Mouse (Mus musculus): Measurements from ENCODE around the gene Agmo. TPM values are rescaled to one million over a fixed set of nuclear protein-coding genes. Genes with fewer than 3 reads are reported as not detected.

Gene Agmo
- total and polyA plus RNA-seq, 3 experiments, result 0.08 TPM; not detected in 2

GRCm38 (mm10) chr12:37272660-37273059 is 31.2 kb downstream of the Agmo start:
- H3K4me1 ChIP-seq (ENCODE audit: control insufficient read depth in 1 of 2, insufficient read depth in 2 of 2, low read length in 2 of 2), result no peaks in the 10 kb centered on the region
- no peaks in the 10 kb centered on the region for H3K79me2 ChIP-seq (ENCODE audit: control insufficient read depth, insufficient read depth, low read length, poor library complexity)
- no peaks in the 10 kb centered on the region for H3K27me3 ChIP-seq (ENCODE audit: control insufficient read depth in 1 of 2, insufficient read depth in 2 of 2, low read length in 2 of 2)
- no peaks in the 10 kb centered on the region for H3K9me3 ChIP-seq (replicated peaks; ENCODE audit: insufficient read depth, low read length)
- H3K27ac ChIP-seq (ENCODE audit: control insufficient read depth, low read depth, low read length), result no peak overlapping the region
- no peak overlapping the region for H3K9ac ChIP-seq (ENCODE audit: control insufficient read depth, low read depth, low read length, poor library complexity, severe bottlenecking)
- TF ChIP-seq GATA1 (IDR thresholded peaks at IDR 0.05; ENCODE audit: low read depth, low read length) (no peak), ELF1 (IDR thresholded peaks at IDR 0.05; ENCODE audit: low read depth, low read length) (no peak), ZKSCAN1 (IDR thresholded peaks at IDR 0.05; ENCODE audit: low read depth, low read length) (no peak)
- no peak for DNase-seq (ENCODE audit: low read depth, low spot score)
- no peaks in the 10 kb centered on the region for H3K36me3 ChIP-seq (ENCODE audit: control insufficient read depth in 1 of 2, insufficient read depth in 2 of 2, low read length in 2 of 2)
- H3K4me3 ChIP-seq (ENCODE audit: control insufficient read depth in 1 of 2, insufficient read depth in 1 of 2, low read depth in 2 of 2, low read length in 2 of 2), result no peak overlapping the region

GRCm38 (mm10) chr12:37273964-37274657 is 32.7 kb downstream of the Agmo start:
- H3K27me3 ChIP-seq (ENCODE audit: control insufficient read depth in 1 of 2, insufficient read depth in 2 of 2, low read length in 2 of 2), result no peaks in the 10 kb centered on the region
- H3K27ac ChIP-seq (ENCODE audit: control insufficient read depth, low read depth, low read length), result no peak overlapping the region
- no peaks in the 10 kb centered on the region for H3K4me1 ChIP-seq (ENCODE audit: control insufficient read depth in 1 of 2, insufficient read depth in 2 of 2, low read length in 2 of 2)
- no peak overlapping the region for H3K4me3 ChIP-seq (ENCODE audit: control insufficient read depth in 1 of 2, insufficient read depth in 1 of 2, low read depth in 2 of 2, low read length in 2 of 2)
- no peak overlapping the region for H3K9ac ChIP-seq (ENCODE audit: control insufficient read depth, low read depth, low read length, poor library complexity, severe bottlenecking)
- no peak for DNase-seq (ENCODE audit: low read depth, low spot score)
- no peaks in the 10 kb centered on the region for H3K36me3 ChIP-seq (ENCODE audit: control insufficient read depth in 1 of 2, insufficient read depth in 2 of 2, low read length in 2 of 2)
- no peak for TF ChIP-seq RCOR1 (IDR thresholded peaks at IDR 0.05; ENCODE audit: low read depth, low read length)
- no peak for TF ChIP-seq ELF1 (IDR thresholded peaks at IDR 0.05; ENCODE audit: low read depth, low read length)
- no peak for TF ChIP-seq MAX (IDR thresholded peaks at IDR 0.05; ENCODE audit: low read length)
- no peak for TF ChIP-seq EP300 (IDR thresholded peaks at IDR 0.05; ENCODE audit: low read depth in 1 of 2, low read length in 2 of 2)
- no peak for TF ChIP-seq POLR2AphosphoS2 (IDR thresholded peaks at IDR 0.05; ENCODE audit: low read length)
- TF ChIP-seq E2F4 (IDR thresholded peaks at IDR 0.05; ENCODE audit: borderline replicate concordance, low read depth, low read length), result no peak
- TF ChIP-seq MAZ (IDR thresholded peaks at IDR 0.05; ENCODE audit: low read depth, low read length), result no peak
- H3K79me2 ChIP-seq (ENCODE audit: control insufficient read depth, insufficient read depth, low read length, poor library complexity), result no peaks in the 10 kb centered on the region
- H3K9me3 ChIP-seq (replicated peaks; ENCODE audit: insufficient read depth, low read length), result no peaks in the 10 kb centered on the region

- H3K4me3 ChIP-seq (ENCODE audit: control insufficient read depth in 1 of 2, insufficient read depth in 1 of 2, low read depth in 2 of 2, low read length in 2 of 2), result no peak overlapping the region
- TF ChIP-seq CHD1 (IDR thresholded peaks at IDR 0.05; ENCODE audit: low read depth, low read length), result no peak
- no peak for TF ChIP-seq TCF12 (IDR thresholded peaks at IDR 0.05; ENCODE audit: low read depth, low read length)
- TF ChIP-seq RCOR1 (IDR thresholded peaks at IDR 0.05; ENCODE audit: low read depth, low read length), result no peak
- no peak for TF ChIP-seq TBP (IDR thresholded peaks at IDR 0.05; ENCODE audit: low read depth, low read length)
- TF ChIP-seq ETS1 (IDR thresholded peaks at IDR 0.05; ENCODE audit: low read depth, low read length), result no peak
- no peak for TF ChIP-seq MYC (IDR thresholded peaks at IDR 0.05; ENCODE audit: low read depth, low read length)
- TF ChIP-seq ZKSCAN1 (IDR thresholded peaks at IDR 0.05; ENCODE audit: low read depth, low read length), result no peak
- TF ChIP-seq EP300 (IDR thresholded peaks at IDR 0.05; ENCODE audit: low read depth in 1 of 2, low read length in 2 of 2), result no peak
- no peak for TF ChIP-seq USF1 (IDR thresholded peaks at IDR 0.05; ENCODE audit: low read depth, low read length)
- TF ChIP-seq POLR2A (IDR thresholded peaks at IDR 0.05; ENCODE audit: control insufficient read depth in 1 of 2, insufficient read depth in 1 of 2, low read depth in 1 of 2, low read length in 2 of 2, poor library complexity in 1 of 2), result no peak
- TF ChIP-seq MEF2A (IDR thresholded peaks at IDR 0.05; ENCODE audit: extremely low read depth, insufficient replicate concordance, low read depth, low read length, poor library complexity, severe bottlenecking), result no peak
- no peak for TF ChIP-seq E2F4 (IDR thresholded peaks at IDR 0.05; ENCODE audit: borderline replicate concordance, low read depth, low read length)
- TF ChIP-seq USF2 (IDR thresholded peaks at IDR 0.05; ENCODE audit: borderline replicate concordance in 1 of 2, insufficient read depth in 1 of 2, low read depth in 1 of 2, low read length in 2 of 2), result no peak
- TF ChIP-seq MAX (IDR thresholded peaks at IDR 0.05; ENCODE audit: low read length), result no peak
- no peak overlapping the region for H3K9ac ChIP-seq (ENCODE audit: control insufficient read depth, low read depth, low read length, poor library complexity, severe bottlenecking)
- no peak for DNase-seq (ENCODE audit: low read depth, low spot score)
- H3K4me1 ChIP-seq (ENCODE audit: control insufficient read depth in 1 of 2, insufficient read depth in 2 of 2, low read length in 2 of 2), result no peaks in the 10 kb centered on the region
- H3K79me2 ChIP-seq (ENCODE audit: control insufficient read depth, insufficient read depth, low read length, poor library complexity), result no peaks in the 10 kb centered on the region
- no peaks in the 10 kb centered on the region for H3K27me3 ChIP-seq (ENCODE audit: control insufficient read depth in 1 of 2, insufficient read depth in 2 of 2, low read length in 2 of 2)
- H3K27ac ChIP-seq (ENCODE audit: control insufficient read depth, low read depth, low read length), result no peak overlapping the region
- no peaks in the 10 kb centered on the region for H3K36me3 ChIP-seq (ENCODE audit: control insufficient read depth in 1 of 2, insufficient read depth in 2 of 2, low read length in 2 of 2)
- H3K9me3 ChIP-seq (replicated peaks; ENCODE audit: insufficient read depth, low read length), result no peaks in the 10 kb centered on the region
Measured at GRCm38 (mm10) chr12:37274658-37275019, 33.2 kb downstream of the Agmo start.

Data from MEL (cell line).